Mouse (Mus musculus) B cell, adult 2 months (primary cell): ENCODE measurements around the gene Foxn4.

Source experiments
- DNase-seq, 2 experiments: peaks; one replicate each; pipeline ENCODE4 v3.0.0; 2022

Gene Foxn4

GRCm38 (mm10) chr5:114273693-114274402 lies at the start of gene Foxn4:
Gene Foxn4, minus strand, starts transcription at chr5:114273807.
- no peak for DNase-seq

- peak; percentile 82 to 86 for DNase-seq
These were observed 49.6 kb upstream of the Foxn4 start for GRCm38 (mm10) chr5:114323105-114323790.

DNA sequence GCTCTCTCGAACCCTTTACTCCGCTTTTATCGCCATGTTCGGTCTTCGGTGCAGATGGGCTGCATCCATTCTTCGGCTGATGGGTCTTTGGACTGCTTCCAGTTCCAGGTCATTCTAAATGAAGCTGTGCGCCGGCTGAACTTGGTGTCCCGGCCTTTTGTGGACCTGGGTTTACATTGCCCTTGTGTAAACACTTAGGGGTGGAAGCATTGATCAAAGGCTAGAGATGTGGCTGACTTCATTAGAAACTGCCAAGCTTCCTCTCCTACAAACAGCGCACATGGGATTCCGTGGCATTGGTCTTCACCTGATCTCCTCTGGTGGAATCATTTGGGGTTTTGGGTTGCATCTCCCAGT lies 36.1 kb upstream of the Foxn4 start:
- DNase-seq = no peak

DNA sequence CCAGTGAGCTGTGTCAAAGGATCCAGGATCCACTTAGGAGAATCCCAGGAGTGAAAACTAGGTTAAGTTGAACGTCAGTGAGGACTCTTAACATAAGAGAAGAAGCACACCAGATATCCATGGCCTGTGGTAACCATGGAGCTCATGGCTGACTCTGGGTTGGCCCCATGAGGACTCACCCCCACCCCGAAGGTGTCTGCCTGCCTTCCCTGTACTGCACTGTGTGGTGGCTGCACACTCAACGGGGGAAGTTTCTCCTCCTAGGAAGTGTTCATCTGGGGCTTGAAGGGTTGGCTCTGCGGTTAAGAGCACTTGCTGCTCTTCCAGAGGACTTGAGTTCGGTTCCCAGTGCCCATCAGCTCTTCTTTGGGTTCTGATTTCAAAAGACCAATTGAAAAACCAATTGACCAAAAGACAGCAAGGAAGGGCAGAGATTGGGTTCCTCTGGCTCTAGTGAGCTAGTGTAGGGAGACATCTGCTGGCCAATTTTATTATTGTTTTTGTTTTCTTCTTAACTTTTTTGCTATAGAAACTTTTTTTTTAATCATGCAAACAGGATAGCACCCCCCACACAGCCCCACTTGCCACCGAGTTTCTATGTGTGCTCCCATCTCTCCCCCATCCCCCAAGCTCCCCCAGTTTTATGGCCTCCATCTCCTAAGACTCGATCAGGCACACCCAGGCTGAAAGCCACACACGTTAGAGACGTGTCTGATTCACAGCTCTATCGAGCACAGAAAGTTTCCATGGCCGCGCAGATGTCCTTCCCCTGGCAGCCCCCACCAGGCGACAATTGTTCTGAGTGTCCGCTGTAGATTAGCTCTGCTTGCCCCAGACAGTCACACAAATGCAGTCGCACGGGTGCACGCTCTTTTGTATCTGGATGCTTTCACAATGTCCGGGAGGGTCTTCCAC lies 35.4 kb upstream of the Foxn4 start:
- peak; percentile 19 to 25 for DNase-seq

DNA sequence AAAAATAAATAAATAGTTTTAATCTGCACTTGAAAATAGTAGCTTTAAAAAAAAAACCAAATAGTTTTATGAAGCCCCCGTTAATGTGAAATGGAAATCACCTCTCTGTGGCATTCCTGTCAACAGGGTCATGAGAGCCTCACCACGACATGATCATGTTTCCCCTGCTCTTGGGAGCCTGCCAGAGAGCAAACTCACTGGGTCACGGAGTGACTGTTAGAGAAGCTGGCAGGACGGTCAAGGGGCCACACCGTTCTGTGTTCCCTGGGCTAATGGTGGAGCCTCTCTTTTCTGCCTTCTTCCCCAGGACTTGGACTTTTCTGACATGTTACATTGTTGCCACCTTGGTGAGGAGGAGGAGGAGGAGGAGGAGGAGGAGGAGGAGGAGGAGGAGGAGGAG lies 32.9 kb upstream of the Foxn4 start:
- no peak for DNase-seq

GRCm38 (mm10) chr5:114303166-114303565 lies 29.6 kb upstream of the Foxn4 start:
- DNase-seq = no peak

- no peak for DNase-seq
These were observed 26.4 kb upstream of the Foxn4 start for GRCm38 (mm10) chr5:114299883-114300610.

DNA sequence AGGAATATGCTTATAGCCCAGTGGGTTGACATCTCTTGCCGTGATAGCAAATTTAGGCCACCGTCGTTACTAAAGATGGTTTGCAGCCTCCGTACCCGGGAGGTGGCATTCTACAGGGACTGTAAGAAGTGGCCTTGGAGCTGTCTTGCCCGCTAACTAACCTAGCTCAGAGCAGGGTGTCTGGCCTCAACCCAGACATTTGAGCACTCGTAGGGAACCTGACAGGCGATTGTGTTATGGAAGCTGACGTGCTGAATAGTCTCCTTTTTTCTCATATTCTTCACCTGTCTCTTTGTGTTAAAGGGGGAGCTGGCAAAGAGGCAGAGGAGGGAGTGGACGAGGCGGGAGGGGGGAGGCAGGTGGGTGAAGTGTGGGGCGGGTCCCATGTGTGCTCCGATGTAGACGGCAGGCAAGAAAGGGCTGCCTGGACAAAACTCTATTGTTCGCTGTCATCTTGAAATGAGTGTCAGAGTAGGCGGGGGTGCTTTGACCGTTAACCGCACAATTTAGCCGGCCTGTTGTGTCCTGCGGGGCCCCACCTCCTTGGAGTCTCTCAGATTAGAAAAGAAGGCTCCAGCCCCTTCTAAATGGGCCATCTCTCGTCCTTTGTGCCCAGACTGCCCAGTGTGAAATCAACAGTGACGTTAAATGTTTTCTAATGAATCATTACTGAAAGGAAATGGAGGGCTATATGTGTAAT lies 25.7 kb upstream of the Foxn4 start:
- DNase-seq = no peak

- DNase-seq = no peak
These were observed 24.7 kb upstream of the Foxn4 start for GRCm38 (mm10) chr5:114298212-114298894.

DNA sequence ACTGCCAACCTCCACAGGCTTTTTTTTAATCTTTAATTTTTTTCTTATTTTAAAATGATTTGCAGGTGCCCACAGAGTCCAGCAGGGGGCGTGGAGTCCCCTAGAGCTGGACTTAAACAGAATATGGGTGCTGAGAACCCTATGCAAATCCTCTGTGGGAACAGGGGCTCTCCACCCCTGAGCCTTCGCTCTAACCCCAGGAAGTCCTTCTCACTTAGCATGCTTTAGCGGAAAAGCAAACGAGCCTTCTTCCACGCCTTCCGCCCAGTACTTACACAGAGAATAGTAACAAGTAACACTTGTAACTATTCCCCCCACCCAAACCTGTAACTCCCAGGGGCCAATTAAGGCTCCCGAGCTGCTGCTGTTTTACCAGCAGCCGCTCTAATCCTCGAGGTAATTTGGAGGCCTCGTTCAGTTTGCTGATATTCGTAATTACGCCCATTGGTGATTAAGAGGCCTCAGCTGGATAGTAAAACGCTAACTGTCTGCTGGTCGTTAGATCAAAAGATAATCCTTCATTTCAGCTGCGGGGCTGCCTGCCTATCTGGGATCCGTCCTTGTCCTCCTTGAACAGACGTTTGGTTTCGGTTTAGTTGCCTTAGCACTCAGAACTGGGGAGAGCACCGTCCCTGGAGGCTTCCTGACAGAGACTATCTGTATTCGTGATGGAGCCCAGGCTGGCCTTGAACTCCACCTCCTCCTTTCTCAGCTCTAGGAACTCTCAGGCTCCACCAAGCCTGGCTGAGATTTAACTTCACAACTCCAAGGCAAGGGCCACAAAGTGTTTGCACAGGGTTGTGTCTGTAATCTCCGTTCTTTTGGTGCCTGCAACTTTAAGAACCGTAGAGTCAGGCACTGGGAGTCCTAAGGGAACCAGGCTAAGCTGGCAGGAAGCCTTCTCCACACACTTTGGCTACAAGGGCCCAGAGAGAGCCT lies 23.4 kb upstream of the Foxn4 start:
- peak; percentile 19 to 28 for DNase-seq

- DNase-seq = no peak
These were observed 16.4 kb upstream of the Foxn4 start for GRCm38 (mm10) chr5:114290004-114290403.

DNA sequence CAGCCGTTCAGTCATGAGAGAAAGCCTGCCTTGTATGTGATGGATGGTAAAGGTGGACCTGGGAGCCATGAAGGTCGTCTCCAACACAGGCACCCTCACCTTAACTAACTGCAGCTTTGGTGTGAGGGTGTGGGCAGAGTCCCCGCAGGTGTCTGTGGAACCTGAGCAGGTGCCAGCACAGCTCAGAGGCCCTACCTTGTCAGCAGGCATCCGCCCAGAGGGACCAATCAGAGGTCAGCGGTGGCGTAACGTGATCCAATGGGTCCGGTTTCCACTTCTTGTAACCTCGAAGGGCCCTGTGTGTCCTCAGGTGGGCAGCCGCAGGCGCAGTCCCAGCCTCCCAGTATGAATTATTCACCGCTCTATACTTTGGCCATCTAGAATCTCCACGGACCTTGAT lies 15.3 kb upstream of the Foxn4 start, which contains the start of gene Myo1h:
TSS of gene Myo1h (plus strand) at position 293 of the 400 bp plus-strand sequence.
- DNase-seq = no peak

DNA sequence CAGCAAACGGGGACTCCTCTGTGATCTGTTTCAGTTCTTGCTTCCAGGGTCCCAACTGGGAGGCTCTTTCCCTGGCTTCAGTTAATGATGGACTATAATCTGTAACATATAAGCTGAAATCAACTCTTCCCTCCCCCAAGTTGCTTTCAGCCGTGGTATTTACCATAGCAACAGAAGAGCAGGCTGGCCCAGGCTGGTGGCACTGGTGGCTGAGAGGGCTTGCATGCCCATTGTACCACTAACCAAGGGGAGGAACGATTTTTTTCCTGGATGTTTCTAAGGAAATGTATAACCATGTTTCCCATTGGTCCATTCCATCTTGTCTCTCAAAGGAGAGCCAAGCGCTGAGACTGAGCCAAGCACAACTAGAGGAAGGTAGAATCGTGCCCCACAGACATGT lies 14.8 kb upstream of the Foxn4 start:
- no peak for DNase-seq

- DNase-seq = no peak
These were observed 13.4 kb upstream of the Foxn4 start for GRCm38 (mm10) chr5:114286872-114287571.

DNA sequence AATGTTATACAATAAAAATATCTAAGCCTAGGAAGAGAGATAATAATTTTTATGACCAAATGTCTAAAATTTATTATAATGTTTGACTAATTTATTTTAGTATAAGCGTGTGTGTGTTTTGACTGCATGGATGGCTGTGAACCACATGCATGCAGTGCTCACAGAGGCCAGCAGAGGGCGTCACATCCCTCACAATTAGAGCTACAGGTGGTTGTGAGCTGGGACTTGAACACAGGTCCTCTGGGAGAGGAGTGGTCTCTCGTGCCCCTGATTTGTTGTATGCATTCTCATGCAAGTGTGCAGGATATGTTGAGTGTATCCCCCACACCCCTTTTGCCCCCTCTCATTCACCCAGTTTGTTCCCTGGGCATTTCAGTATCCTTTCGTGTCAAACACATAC lies 12.5 kb upstream of the Foxn4 start:
- peak; percentile 7 to 19 for DNase-seq

DNA sequence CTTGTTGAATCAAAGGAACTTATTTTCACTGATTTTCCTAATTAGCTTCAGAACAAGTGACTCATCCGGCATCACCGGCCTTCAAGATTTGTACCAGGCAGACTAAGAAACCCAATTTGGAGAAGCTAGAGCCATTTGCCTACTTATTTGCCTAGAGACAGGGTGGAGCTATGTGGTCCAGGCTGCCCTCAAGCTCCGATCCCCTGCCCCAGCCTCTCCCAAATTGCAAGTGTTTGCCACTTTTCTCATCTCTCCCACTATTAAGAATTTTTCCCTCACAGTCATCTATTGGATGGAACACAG lies 11.7 kb upstream of the Foxn4 start:
- DNase-seq = no peak

DNA sequence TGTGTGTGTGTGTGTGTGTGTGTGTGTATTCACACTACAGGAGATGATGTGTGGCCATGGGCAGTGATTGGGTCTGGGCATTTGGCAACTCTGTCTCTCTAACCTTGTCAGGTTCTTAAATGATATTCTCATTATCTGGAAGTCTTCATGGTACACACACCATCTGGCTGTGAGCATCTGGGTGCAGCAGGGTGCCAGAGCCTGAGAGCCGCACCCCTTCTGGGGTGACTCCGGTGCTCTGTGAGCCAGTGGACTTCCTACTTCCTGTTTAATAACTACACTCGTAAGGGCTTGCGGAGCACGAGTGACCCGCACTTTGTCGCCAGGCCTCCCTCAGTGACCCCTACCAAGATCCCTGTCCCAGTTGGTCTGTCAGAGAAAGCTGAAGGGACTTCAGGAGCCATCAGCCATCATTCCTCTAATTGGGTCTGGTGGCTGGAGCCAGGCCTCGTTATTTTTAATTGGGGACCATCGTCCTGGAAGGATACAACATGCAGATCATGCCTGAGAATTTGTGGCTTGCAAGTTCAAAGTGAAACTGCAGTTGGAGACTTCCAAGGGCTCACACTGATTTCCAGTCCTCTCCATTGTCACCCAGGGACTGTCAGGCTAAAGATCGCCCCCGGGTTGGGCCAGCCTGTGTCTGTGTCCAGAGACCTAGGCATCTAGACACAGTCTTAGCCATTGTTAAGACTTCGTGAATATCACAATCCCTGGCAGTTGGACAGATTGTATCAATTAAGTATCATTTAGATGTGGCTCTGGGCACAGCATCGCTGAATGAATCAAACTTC lies 11.2 kb upstream of the Foxn4 start:
- no peak for DNase-seq

- DNase-seq = no peak
These were observed 8.7 kb upstream of the Foxn4 start for GRCm38 (mm10) chr5:114282346-114282745.
